Mouse (Mus musculus) embryo, embryonic 10 days (tissue): ENCODE measurements around the gene Hspa8.
"Not testable (repeated sequence)": the region's sequence is repeated elsewhere in the genome, so short reads cannot be mapped to it uniquely, and the experiment has no call there.

Experiments used
- DNase-seq: peaks from one replicate; pipeline ENCODE4 v3.0.0-alpha.2; 2015; ENCODE audit warnings: low spot score

The Hspa8 gene

DNA sequence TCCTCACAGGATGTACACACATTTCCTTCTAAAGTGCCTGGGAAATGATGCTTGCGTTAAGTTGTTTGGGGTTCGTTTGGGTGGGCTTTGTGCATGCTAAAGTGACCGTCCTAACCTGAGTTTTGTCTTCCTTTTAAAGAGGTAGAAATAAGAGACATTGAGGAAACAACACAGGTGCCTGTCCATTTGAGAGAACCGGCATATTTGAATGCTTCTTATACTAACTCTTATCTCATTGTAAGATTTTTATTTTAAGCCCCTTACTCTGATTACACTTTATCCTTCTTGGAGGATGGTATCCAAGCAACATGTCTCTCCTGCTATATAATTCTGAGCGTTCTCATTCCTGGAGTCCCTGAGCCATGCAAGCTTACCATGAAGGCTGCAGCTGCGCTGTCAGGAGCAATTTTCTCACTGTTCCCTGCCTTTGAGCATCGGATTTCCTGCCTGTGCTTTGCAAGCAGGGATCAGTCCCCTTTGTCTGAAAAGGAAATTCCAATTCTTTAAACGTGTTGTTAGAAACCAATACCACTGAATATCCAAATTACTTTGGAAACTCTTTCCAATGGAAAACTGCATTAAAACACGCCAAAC is 16.3 kb upstream of the Hspa8 start:
- peak; percentile 79 for DNase-seq

DNA sequence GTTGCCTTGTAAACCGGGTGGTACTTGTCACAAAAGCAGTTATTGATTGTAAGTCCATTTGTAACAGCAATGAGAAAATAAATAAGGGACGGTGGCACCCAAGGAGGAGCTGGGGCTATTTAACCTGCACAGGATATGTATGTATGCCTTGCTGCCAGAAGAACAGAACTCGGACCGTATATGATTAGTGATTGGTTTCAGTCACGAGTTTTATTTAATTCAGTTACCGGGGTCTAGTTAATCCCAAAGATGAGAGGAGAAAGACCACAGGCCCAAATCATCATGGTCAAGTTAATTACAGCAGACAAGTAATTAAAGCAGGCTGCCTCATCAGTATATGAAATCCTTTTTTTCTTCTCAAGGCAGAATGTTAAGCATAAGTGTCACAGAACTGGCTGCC is 15.3 kb upstream of the Hspa8 start:
- DNase-seq: no peak

DNA sequence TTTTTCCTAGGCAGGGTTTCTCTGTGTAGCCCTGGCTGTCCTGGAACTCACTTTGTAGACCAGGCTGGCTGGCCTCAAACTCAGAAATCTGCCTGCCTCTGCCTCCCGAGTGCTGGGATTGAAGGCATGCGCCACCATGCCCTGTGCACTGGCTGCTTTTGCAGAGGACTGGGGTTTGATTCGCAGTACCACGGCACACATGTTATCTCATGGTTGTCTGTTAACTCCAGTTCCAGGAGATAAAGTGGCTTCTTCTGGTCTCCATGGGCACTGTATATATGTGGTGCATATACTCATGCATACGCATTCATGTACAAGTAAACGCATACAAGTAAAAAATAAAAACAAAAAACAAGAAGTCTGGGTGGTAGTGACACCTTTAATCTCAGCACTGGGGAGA is 14.0 kb upstream of the Hspa8 start:
- DNase-seq: not testable (repeated sequence)

DNA sequence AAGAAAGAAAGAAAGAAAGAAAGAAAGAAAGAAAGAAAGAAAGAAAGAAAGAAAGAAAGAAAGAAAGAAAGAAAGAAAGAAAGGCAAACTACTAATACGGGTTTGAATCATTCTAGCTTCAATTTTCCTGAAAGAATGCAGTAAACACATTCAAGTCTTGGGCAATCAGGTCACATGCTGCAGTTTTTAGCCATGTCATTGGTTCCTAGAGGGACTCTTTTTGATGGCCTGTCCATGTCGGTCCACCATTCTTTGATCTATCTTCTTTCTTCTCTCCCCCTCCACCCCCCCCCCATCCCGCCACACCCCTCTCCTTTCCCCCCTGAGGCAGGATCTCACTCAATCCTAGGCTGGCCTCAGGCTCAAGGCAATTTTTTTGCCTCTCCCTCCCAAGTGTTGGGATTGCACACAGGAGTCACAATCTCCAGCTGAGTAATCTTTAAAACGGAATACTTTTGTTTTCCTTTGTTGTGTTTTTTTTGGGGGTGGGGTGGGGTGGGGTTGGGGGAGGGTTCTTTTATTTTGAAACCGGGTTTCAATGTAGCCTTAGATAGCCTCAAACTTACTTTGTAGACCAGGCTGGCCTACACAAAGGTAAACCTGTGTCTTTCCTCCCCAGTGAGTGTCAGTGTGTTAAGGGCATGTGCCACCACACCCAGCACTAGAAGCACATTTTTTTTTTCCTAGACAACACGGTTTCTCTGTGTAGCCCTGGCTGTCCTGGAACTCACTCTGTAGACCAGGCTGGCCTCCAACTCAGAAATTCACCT is 8.7 kb upstream of the Hspa8 start:
- no peak for DNase-seq

DNA sequence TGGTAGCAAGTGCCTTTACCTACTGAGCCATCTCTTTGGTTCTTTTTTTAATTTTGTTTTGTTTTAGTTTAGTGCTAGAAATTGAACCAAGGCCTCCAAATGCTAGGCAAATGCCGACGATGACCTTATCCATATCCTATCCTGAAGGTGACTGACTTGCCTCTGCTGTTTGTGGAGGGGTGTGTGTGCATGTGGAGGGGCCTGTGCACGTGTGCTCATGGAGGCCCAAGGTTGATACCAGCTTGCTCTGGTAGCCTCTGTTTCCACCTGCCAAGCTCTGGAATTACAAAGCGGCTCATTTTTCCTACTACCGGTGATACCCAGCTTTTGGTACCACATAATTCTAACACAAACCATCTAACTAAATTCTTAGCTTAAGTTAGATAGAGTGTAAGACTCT is 7.2 kb upstream of the Hspa8 start:
- no peak for DNase-seq

DNA sequence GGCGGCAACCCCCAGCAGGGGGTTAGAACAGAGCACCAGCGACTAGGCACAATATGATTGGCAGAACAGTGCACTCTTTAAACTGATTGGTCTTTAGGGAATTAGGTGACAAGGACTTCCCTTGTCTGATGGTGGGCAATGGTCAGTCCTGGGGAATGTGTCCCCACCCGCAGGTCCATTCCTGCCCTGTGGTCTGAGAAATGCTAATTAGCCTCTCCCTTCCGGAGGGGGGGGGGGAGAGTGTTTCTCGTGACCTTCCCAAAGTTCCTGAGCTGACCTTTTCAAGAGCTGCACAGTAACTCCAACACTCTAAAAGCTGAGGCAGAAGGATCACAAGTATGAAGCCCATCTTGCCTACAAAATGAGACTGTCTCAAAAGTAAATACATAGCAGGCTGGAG is 6.5 kb upstream of the Hspa8 start:
- DNase-seq: no peak

DNA sequence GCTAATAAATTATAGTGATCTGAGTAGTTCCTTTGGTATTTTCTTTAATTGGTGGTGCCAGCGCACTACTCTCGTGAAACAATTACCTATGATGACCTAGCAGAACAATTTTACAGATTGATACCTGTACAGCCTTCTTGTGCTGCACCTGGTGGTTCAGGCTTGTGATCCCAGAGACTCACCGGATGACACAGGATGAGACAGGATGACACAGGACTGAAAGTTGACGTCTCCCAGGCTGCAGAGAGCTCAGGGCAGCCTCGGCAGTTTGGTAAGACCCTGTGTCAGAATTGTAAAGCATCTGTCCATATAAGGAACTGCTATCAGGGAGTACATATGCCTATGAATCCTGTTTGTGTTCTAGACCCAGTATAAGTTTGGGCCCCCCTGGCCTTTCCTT is 5.9 kb upstream of the Hspa8 start:
- DNase-seq: no peak

DNA sequence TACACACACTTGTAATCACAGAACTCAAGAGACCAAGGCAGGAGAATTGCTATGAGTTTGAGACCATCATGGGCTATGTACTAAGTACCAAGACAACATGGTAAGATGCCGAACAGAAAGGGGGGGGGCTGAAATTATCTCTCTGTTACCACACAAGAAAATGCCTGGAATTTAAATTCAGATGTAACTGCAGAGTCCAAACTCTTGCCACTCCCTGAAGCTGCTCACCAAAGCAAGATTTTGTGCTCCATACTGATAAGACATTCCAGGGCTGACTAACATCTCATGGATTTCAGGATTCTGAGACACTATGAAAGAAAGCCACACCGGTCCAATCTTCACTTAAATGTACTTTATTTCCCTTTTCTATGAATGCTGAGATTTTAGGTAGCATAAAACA is 5.2 kb upstream of the Hspa8 start:
- no peak for DNase-seq

DNA sequence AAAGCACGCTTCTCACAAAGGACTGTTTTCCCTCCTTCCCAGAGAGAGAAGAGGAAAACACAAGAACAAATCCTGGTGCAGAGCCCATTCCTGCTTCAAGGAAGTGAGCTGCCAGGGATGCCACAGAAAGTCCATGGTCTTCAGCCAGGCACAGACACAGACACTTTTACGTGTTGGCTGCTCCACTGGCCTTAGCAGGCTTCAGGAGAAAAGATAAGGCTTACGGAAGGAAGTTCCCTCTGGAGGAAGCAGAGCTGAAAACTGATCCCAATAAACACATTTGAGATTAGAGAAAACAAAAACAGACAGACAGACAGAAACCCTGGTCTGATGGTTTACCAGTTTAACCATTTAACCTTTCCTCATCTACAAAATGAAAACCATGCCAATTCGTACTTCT is 4.7 kb upstream of the Hspa8 start:
- no peak for DNase-seq

DNA sequence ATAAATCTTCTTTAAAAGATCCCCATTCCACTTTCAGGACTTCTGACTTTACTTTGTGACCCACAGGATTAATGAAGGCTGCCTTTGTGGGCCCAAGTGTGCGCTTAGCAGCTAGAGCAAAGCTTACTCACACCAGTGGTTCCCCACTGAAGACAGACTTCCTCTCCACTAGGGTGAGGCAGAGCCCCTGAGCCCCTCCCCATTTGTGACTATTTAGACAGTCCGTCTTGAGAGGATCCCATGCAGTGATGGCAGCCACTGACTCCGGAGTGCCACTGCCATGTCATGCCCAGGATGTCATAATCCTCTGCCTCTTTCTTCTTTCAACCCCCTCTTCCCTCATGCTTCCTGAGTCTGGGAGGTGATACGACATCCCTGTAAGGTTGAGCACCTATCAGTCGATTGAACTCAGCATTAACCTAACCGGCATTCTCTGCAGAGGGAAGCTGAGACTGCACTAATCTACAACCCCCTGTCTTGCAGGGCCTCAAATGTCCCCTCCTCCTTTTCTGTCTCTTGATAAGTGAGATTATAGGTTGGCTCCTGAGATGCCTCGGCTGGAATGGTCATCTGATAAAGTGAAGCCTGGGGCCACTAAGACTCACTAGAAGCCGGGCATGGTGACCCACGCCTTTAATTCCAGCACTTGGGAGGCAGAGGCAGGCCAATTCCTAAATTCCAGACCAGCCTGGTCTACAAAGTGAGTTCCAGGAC is 2.4 kb upstream of the Hspa8 start:
- DNase-seq: no peak

DNA sequence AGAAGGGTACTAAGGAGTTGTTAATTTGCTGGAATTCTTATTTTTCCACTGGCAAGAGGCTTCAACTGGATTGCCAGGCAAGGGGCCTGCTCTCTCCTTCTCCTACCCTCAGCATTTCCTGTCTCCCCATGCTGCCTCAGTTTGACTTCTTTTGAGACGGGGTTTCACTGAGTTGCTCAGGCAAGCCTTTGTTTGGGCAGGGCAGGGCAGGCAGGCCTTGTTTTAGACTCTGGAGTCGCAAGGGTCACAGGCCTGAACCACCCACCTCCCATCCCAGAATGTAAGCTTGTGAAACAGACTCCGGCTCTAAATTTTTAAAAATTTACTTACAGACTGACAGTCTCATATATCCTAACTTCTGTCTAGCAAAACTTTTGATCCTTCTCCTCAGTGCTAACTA is 1.7 kb upstream of the Hspa8 start:
- peak; percentile 61 for DNase-seq

DNA sequence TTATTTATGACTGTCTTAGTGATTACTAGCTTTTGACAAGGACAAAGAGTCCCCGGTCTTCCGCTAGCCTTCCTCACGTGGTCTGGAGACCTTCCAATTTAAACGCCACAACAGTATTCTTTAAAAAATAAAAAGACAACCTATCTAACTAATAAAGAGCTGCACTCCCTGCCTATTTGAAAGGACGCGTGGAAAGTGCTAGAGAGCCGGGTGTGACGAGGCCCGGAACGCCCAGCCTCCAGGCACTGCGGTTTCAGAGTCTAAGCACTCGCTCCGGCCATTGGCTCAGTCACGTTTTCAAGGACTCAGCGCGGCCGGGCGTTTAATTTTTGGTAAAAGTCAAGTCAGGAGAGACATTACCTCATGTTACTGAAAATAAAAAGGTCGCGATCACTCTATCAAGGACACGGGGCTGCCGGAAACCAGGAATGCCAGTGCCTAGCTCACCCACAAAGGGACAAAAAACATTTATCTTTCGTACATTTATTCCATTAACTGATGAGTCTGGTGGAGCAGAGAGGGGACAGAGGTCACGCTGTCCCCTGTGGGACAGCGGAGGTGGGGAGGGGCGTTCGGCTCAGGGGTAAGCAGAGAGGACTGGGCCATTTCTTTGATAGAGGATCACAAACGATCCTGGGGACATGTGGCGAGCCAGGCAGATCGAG is 815 bp upstream of the Hspa8 start:
- peak; percentile 79 for DNase-seq

DNA sequence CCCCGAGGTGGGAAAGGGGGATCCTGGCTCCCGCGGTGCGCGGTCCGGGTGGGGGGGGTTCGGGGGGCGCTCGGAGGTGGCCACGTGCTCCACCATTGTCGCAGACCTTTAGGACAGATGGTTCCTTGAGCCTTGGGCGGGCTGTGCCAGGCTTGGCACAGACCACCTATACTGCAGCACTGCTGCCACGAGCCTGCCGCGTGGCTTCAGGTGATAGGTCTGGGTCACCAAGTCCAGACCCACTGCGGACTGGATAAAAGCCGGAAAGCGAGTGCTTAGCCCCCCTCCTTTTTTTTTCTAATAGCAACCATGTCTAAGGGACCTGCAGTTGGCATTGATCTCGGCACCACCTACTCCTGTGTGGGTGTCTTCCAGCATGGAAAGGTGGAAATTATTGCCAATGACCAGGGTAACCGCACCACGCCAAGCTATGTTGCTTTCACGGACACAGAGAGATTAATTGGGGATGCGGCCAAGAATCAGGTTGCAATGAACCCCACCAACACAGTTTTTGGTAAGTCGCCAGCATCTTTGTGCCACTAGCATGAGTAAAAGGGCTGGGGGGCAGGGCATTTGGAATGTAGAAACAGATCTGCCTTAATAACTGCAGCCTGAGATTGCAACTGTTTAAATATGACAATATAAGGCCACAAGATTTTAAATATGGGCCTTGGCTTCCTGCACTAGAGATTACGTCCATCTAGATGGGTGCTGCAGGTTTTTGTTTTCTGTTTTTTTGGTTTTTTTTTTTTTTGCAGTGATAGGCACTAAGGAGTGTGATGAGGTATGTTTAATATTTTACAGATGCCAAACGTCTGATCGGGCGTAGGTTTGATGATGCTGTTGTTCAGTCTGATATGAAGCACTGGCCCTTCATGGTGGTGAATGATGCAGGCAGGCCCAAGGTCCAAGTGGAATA is 1.1 kb downstream of the Hspa8 start:
- peak; percentile 59 for DNase-seq

DNA sequence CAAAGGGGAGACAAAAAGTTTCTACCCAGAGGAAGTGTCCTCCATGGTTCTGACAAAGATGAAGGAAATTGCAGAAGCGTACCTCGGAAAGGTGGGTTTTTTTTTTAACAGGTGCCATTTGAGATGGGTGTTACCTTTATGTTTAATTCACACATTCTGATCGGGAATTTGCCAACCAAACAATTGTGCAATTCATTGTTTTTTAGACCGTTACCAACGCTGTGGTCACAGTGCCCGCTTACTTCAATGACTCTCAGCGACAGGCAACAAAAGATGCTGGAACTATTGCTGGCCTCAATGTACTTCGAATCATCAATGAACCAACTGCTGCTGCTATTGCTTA is 1.7 kb downstream of the Hspa8 start:
- DNase-seq: not testable (repeated sequence)

DNA sequence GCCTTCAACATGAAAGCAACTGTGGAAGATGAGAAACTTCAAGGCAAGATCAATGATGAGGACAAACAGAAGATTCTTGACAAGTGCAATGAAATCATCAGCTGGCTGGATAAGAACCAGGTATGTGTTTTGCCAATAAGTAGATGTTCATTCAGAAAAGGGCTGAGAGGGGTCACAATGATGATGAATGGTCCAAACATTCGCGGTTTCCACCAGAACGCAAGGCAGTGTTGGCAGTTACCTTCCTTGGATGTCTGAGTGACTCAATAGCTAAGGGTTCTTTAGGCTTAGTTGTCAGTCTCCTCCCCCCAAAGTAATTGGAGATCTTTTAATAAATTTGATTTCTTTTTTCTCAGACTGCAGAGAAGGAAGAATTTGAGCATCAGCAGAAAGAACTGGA is 3.8 kb downstream of the Hspa8 start:
- DNase-seq: not testable (repeated sequence)

DNA sequence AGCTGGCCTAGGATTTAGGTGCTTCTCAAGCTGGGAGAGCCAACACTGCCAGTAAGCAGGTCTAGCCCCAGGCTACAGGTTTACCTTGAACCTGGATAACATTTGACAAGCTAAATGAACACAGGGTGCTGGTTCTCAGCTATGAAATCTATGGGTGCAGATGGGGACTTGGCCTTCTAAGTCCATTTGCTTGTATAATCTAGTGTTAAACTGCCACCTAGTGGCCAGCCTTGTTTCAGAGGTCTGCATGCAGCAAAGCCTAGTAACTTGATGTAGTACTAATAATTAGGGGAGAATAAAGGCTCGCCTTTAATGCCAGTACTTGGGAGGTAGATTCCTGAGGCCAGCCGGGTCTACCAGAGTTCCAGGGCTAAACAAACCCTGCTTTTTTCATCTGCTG is 4.5 kb downstream of the Hspa8 start:
- peak; percentile 78 for DNase-seq

DNA sequence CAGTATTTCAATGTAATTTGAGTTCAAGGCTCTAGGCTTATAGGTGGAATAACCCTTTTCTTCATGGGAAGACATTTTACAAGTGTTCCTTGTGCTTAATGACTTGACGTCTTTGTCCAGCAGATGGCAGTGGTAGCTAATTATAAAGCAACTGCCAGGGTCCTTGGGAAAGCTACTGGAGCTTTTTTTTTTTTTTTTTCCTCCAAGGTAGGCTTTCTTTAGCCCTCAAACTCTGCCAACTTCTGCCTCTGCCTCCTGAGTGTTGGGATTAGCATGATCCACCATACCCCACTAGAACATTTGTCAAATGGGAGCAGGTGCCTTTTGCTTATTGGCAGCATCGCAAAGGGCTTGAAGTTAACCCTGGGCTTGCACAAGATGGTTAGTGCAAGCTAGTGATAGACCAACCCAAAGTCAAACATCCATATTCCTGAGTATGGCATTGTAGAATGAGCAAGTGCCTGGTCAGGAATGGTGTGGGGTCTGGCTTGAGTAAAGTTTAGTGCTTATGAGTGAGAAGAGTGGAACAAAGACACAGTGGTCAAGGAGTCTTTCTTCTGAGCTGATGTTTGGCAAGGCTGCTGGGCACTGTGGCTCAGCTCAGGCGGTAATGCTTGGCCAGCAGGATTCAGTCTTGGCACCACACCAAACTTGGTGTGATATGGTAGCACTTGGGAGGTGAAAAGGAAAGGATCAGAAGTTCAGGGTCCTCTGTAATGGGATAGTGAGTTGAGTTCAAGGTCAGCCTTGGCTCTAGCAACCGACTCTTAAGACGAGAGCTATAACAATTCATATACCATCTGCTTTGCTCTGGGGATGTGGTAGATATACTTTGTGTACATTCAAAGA is 5.9 kb downstream of the Hspa8 start:
- peak; percentile 82 for DNase-seq

DNA sequence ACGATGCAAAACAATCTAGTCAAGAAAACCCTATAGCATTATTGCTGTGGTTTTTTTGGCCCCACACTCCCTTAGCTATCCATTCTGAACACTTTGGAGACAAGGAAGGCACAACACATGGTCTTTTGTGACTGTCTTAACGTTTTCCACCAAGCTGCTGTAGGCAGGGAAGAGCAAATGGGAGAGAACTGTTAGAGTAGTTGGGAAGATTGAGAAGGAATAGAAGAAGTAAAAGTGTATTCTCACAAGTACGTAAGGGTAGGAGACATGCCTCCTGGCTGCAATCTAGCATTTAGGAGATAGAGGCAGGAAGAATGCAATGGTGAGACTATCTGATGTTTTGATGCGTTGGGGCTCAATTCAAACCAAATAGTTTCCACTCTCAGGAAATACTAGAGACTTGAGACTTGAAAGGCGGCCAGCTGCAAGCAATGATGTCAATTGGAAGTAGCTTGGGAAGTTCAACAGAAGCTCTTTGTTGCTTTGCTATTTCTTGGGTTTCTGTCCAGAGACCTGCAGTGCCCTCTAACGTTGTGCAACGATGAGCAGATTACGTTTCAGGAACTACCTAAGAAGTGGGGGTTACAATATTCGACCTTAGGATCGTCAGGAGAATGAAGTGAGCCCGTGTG is 6.6 kb downstream of the Hspa8 start:
- peak; percentile 59 for DNase-seq

DNA sequence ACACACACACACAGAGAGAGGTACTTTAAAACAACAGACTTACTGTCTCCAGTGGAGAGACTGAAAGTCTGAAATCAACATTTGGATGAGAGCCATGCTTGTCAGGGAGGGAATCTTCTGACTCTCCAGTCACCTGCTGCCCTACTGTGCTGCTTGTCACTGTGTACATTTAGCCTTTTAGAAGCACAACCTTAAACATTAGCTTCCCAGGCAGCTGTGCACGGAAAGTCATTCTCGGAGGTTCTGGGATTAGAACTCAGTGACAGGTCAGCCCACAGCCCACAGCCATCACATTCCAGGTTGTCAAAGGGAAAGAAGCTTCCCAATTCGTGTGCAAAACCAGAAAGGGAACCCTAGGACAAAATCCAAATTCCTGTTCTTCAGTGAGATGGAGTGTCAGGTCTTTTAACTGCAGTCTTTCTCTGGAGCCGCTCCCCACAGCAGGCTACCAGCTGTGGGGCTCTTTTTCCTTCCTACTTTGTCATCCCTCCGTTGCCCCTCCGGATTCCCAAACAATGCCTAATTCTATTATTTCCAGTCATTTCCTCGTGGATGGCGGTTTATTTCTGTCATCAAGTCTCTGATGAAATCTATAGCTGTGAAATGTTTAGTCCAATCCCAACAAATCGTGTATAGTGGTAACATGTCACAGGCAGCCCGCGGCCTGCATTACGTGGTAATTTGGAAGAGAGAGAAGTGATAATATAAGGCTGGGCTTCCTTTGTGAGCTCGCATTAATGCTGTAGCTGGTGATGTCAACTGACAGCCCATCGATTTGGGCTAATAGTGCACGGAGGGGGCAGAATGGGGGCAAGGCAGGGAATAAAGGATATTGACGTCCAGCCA is 7.5 kb downstream of the Hspa8 start:
- DNase-seq: peak; percentile 31

DNA sequence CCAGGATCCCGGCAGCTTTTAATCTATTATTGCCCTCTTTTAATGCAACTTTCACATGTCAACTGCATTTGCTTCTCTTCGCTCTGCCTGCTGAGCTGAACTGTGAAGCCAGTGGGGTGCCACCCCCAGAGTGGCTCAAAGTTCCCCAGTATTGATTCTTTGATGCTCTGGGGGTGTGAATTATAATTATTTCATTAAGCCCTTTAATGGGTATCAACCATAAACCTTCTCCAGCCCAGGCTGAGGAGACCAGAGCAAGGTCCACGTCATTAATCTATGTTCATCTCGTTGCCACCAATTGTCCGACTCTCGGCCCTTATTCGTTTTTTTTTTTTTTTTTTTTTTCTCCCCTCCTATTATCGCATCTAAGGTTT is 8.1 kb downstream of the Hspa8 start:
- DNase-seq: no peak
